Mouse (Mus musculus): ENCODE results near the gene Tceanc. TPM values are rescaled to one million over a fixed set of nuclear protein-coding genes. Genes with fewer than 3 reads are reported as not detected.

Gene Tceanc
- total and polyA plus RNA-seq, 3 experiments: 0.91 to 19.1 (median 12.6) TPM

- no peak for TF ChIP-seq CTCF (IDR thresholded peaks at IDR 0.05; ENCODE audit: low read depth, low read length)
- no peak for TF ChIP-seq GATA1 (IDR thresholded peaks at IDR 0.05; ENCODE audit: borderline replicate concordance, low read length)
- no peak for TF ChIP-seq TAL1 (conservative IDR thresholded peaks at IDR 0.05; ENCODE audit: low read depth, low read length)
- TF ChIP-seq POLR2AphosphoS5 (IDR thresholded peaks at IDR 0.05; ENCODE audit: insufficient replicate concordance, low read depth, low read length): no peak
- no peak for TF ChIP-seq GATA2 (IDR thresholded peaks at IDR 0.05; ENCODE audit: borderline replicate concordance, low read depth, low read length)
- Histone ChIP-seq H3K27me3 (ENCODE audit: insufficient read depth, low read length) (no peaks in the 10 kb centered on the region), H3K36me3 (replicated peaks) (peaks cover 18% of the 10 kb centered on the region), H3K9me3 (replicated peaks) (no peaks in the 10 kb centered on the region), H3K4me1 (ENCODE audit: insufficient read depth, low read depth, low read length) (peaks cover 26% of the 10 kb centered on the region), H3K4me3 (ENCODE audit: low read depth, low read length) (peak overlapping the region; percentile 79)
- ATAC-seq (ENCODE audit: extremely low read depth, insufficient number of reproducible peaks, low FRiP score, poor library complexity, severe bottlenecking): peak; percentile 91
- DNase-seq (ENCODE audit: low spot score): peak; percentile 79
Observed at GRCm38 (mm10) chrX:166509761-166510738, 8.3 kb downstream of the Tceanc start.

DNA sequence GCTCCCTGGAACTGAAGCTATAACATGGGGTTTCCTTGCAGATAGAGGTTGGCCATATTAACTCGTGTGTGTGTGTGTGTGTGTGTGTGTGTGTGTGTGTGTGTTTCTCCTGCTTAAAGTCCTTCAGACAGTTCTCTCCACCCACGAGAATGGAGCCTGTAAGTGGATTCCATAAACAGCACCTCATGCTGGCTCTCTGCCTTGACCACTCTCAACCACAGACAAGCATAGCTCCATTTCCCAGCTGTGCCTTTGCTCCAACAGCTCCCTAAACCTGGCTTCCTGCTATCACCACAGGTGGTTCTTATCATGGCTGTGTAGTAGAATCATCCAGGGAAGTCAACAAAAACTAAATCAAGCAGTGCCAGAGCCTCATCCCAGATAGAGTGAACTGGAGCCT is 13.9 kb downstream of the Tceanc start:
- H3K27me3 ChIP-seq (ENCODE audit: insufficient read depth, low read length): no peaks in the 10 kb centered on the region
- ATAC-seq (ENCODE audit: extremely low read depth, insufficient number of reproducible peaks, low FRiP score, poor library complexity, severe bottlenecking): no peak

GRCm38 (mm10) chrX:166499496-166500190 is 18.7 kb downstream of the Tceanc start:
- ATAC-seq (ENCODE audit: extremely low read depth, insufficient number of reproducible peaks, low FRiP score, poor library complexity, severe bottlenecking) (no peak), DNase-seq (ENCODE audit: low spot score) (no peak)
- TF ChIP-seq TAL1 (conservative IDR thresholded peaks at IDR 0.05; ENCODE audit: low read depth, low read length) (no peak), POLR2AphosphoS5 (IDR thresholded peaks at IDR 0.05; ENCODE audit: insufficient replicate concordance, low read depth, low read length) (no peak), CTCF (IDR thresholded peaks at IDR 0.05; ENCODE audit: low read depth, low read length) (no peak), GATA2 (IDR thresholded peaks at IDR 0.05; ENCODE audit: borderline replicate concordance, low read depth, low read length) (no peak), GATA1 (IDR thresholded peaks at IDR 0.05; ENCODE audit: borderline replicate concordance, low read length) (no peak)
- Histone ChIP-seq H3K4me1 (ENCODE audit: insufficient read depth, low read depth, low read length) (peaks cover 2% of the 10 kb centered on the region; the same call in 1 of the 2 replicates), H3K27me3 (ENCODE audit: insufficient read depth, low read length) (no peaks in the 10 kb centered on the region), H3K4me3 (ENCODE audit: low read depth, low read length) (no peak overlapping the region), H3K36me3 (replicated peaks) (peaks cover 22% of the 10 kb centered on the region), H3K9me3 (replicated peaks) (no peaks in the 10 kb centered on the region)

More for the DNA sequence above, 13.9 kb downstream of the Tceanc start:
- TF ChIP-seq CTCF (IDR thresholded peaks at IDR 0.05; ENCODE audit: low read depth, low read length) (no peak), GATA2 (IDR thresholded peaks at IDR 0.05; ENCODE audit: borderline replicate concordance, low read depth, low read length) (no peak), POLR2AphosphoS5 (IDR thresholded peaks at IDR 0.05; ENCODE audit: insufficient replicate concordance, low read depth, low read length) (no peak), GATA1 (IDR thresholded peaks at IDR 0.05; ENCODE audit: borderline replicate concordance, low read length) (no peak), TAL1 (conservative IDR thresholded peaks at IDR 0.05; ENCODE audit: low read depth, low read length) (no peak)
- no peaks in the 10 kb centered on the region for H3K9me3 ChIP-seq (replicated peaks)
- DNase-seq (ENCODE audit: low spot score): no peak
- H3K4me3 ChIP-seq (ENCODE audit: low read depth, low read length): no peak overlapping the region
- peaks cover 42% of the 10 kb centered on the region for H3K36me3 ChIP-seq (replicated peaks)
- peaks cover 5% of the 10 kb centered on the region; the same call in 1 of the 2 replicates for H3K4me1 ChIP-seq (ENCODE audit: insufficient read depth, low read depth, low read length)

- no peak for DNase-seq (ENCODE audit: low spot score)
- TF ChIP-seq GATA2 (IDR thresholded peaks at IDR 0.05; ENCODE audit: borderline replicate concordance, low read depth, low read length) (no peak), POLR2AphosphoS5 (IDR thresholded peaks at IDR 0.05; ENCODE audit: insufficient replicate concordance, low read depth, low read length) (no peak), TAL1 (conservative IDR thresholded peaks at IDR 0.05; ENCODE audit: low read depth, low read length) (no peak), CTCF (IDR thresholded peaks at IDR 0.05; ENCODE audit: low read depth, low read length) (no peak), GATA1 (IDR thresholded peaks at IDR 0.05; ENCODE audit: borderline replicate concordance, low read length) (no peak)
- peaks cover 2% of the 10 kb centered on the region; the same call in 1 of the 2 replicates for H3K4me1 ChIP-seq (ENCODE audit: insufficient read depth, low read depth, low read length)
- H3K9me3 ChIP-seq (replicated peaks): no peaks in the 10 kb centered on the region
- no peaks in the 10 kb centered on the region for H3K27me3 ChIP-seq (ENCODE audit: insufficient read depth, low read length)
- peaks cover 9% of the 10 kb centered on the region for H3K36me3 ChIP-seq (replicated peaks)
- ATAC-seq (ENCODE audit: extremely low read depth, insufficient number of reproducible peaks, low FRiP score, poor library complexity, severe bottlenecking): no peak
- H3K4me3 ChIP-seq (ENCODE audit: low read depth, low read length): no peak overlapping the region
Observed at GRCm38 (mm10) chrX:166497771-166498170, 20.6 kb downstream of the Tceanc start.

GRCm38 (mm10) chrX:166495052-166495451 is 23.3 kb downstream of the Tceanc start:
- H3K4me1 ChIP-seq (ENCODE audit: insufficient read depth, low read depth, low read length): peaks cover 2% of the 10 kb centered on the region; the same call in 1 of the 2 replicates
- ATAC-seq (ENCODE audit: extremely low read depth, insufficient number of reproducible peaks, low FRiP score, poor library complexity, severe bottlenecking) (no peak), DNase-seq (ENCODE audit: low spot score) (no peak)
- no peak for TF ChIP-seq CTCF (IDR thresholded peaks at IDR 0.05; ENCODE audit: low read depth, low read length)
- no peak for TF ChIP-seq POLR2AphosphoS5 (IDR thresholded peaks at IDR 0.05; ENCODE audit: insufficient replicate concordance, low read depth, low read length)
- TF ChIP-seq TAL1 (conservative IDR thresholded peaks at IDR 0.05; ENCODE audit: low read depth, low read length): no peak
- TF ChIP-seq GATA2 (IDR thresholded peaks at IDR 0.05; ENCODE audit: borderline replicate concordance, low read depth, low read length): no peak
- no peak for TF ChIP-seq GATA1 (IDR thresholded peaks at IDR 0.05; ENCODE audit: borderline replicate concordance, low read length)
- H3K27me3 ChIP-seq (ENCODE audit: insufficient read depth, low read length): no peaks in the 10 kb centered on the region
- H3K4me3 ChIP-seq (ENCODE audit: low read depth, low read length): no peak overlapping the region
- no peaks in the 10 kb centered on the region for H3K9me3 ChIP-seq (replicated peaks)
- H3K36me3 ChIP-seq (replicated peaks): no peaks in the 10 kb centered on the region
